Mouse (Mus musculus): ENCODE data around the gene Ext2. TPM values are rescaled to one million over a fixed set of nuclear protein-coding genes. Genes with fewer than 3 reads are reported as not detected.

Gene Ext2
- total and polyA plus RNA-seq, 2 experiments from 2014 or later: 34.9 to 70.3 TPM

GRCm38 (mm10) chr2:93659705-93660308, 162.6 kb downstream of the Ext2 start:
- H3K9ac ChIP-seq (replicated peaks; ENCODE audit: low read length): no peak overlapping the region
- 66% methylated on average over 6 of the region's 6 CpGs for WGBS
- TF ChIP-seq CTCF (IDR thresholded peaks at IDR 0.05; ENCODE audit: low read depth): no peak

DNA sequence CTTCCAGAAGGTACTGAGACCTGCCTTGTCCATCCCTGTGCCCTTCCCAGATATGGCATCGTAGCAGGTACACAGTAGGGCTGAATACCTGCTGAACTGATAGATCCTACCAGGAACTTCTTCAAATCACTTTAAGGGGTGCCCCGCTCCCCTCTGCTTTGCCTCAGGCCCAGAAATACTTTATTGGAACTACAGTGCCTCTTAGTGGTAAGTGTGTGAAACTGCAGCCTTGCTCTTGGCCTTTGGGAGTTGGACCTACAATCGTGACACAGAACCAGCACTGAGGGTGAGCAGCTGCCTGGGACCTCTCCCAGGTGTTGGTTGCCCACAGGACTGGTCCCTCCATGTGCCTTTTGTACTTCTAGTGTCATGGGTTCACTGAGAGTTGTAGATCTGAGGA, 163.4 kb downstream of the Ext2 start:
- DNase-seq (ENCODE audit: low spot score): peak; percentile 70
- Histone ChIP-seq H3K36me3 (ENCODE audit: insufficient read depth, low read length) (no peaks in the 10 kb centered on the region), H3K27me3 (ENCODE audit: insufficient read depth, low read length) (no peaks in the 10 kb centered on the region), H3K4me3 (ENCODE audit: low read length) (no peak overlapping the region), H3K9ac (replicated peaks; ENCODE audit: low read length) (no peak overlapping the region), H3K4me1 (ENCODE audit: insufficient read depth, low read length) (no peaks in the 10 kb centered on the region), H3K27ac (no peak overlapping the region), H3K4me2 (ENCODE audit: low read depth, low read length) (no peak overlapping the region), H3K9me3 (ENCODE audit: low read length) (no peaks in the 10 kb centered on the region)
- no peak; the same call in 1 of the 2 replicates for ATAC-seq
- 34% methylated on average over 3 of the region's 3 CpGs for WGBS
- peak; percentile 86 for TF ChIP-seq CTCF (IDR thresholded peaks at IDR 0.05; ENCODE audit: low read depth)

More at GRCm38 (mm10) chr2:93659705-93660308, 162.6 kb downstream of the Ext2 start:
- no peaks in the 10 kb centered on the region for H3K36me3 ChIP-seq (ENCODE audit: insufficient read depth, low read length)
- no peaks in the 10 kb centered on the region for H3K27me3 ChIP-seq (ENCODE audit: insufficient read depth, low read length)
- H3K27ac ChIP-seq: no peak overlapping the region
- no peak for ATAC-seq
- H3K4me3 ChIP-seq (ENCODE audit: low read length): no peak overlapping the region
- no peak overlapping the region for H3K4me2 ChIP-seq (ENCODE audit: low read depth, low read length)
- DNase-seq (ENCODE audit: low spot score): peak; percentile 31
- H3K4me1 ChIP-seq (ENCODE audit: insufficient read depth, low read length): no peaks in the 10 kb centered on the region
- no peaks in the 10 kb centered on the region for H3K9me3 ChIP-seq (ENCODE audit: low read length)

DNA sequence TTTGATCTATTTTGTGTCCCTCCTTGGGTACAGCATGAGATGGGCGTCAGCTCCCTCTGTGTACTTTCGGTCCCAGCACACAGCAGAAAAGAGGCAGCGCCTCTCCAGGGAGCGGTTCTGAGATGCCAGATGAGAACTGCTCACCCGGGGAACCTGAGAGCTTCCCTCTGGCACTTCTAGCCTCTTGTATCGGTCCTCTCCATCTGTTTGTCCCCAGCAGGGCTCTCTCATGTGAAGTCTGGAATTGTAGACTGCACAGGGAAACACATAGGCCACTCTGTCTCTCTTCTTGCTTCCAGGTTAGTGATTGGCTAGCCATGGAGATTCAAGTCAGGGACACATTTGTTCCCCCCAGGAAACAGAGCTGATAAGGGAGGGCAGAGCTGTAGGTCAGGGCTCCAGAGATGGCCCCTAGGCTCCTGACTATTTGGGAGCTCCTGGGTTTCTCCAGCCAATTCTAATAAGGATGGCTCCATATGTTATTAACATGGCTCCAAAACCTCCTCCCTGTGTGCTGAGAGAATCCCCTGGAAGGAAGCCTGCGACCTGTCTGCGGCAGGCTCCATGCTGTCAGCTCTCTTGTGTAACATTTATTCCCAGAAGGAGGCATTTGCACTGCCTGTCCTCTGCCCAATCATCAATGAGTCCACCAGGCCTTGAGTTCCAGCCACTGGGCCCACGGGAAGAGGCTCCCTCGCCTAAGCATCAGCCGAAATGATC, 167.9 kb downstream of the Ext2 start:
- no peak for ATAC-seq
- no peak overlapping the region for H3K4me3 ChIP-seq (ENCODE audit: low read length)
- H3K9ac ChIP-seq (replicated peaks; ENCODE audit: low read length): no peak overlapping the region
- no peaks in the 10 kb centered on the region for H3K36me3 ChIP-seq (ENCODE audit: insufficient read depth, low read length)
- peaks cover 9% of the 10 kb centered on the region for H3K27me3 ChIP-seq (ENCODE audit: insufficient read depth, low read length)
- H3K27ac ChIP-seq: no peak overlapping the region
- no peaks in the 10 kb centered on the region for H3K9me3 ChIP-seq (ENCODE audit: low read length)
- no peak overlapping the region for H3K4me2 ChIP-seq (ENCODE audit: low read depth, low read length)
- TF ChIP-seq CTCF (IDR thresholded peaks at IDR 0.05; ENCODE audit: low read depth): no peak
- WGBS: 69% methylated on average over 11 of the region's 11 CpGs
- H3K4me1 ChIP-seq (ENCODE audit: insufficient read depth, low read length): no peaks in the 10 kb centered on the region
- DNase-seq (ENCODE audit: low spot score): no peak

DNA sequence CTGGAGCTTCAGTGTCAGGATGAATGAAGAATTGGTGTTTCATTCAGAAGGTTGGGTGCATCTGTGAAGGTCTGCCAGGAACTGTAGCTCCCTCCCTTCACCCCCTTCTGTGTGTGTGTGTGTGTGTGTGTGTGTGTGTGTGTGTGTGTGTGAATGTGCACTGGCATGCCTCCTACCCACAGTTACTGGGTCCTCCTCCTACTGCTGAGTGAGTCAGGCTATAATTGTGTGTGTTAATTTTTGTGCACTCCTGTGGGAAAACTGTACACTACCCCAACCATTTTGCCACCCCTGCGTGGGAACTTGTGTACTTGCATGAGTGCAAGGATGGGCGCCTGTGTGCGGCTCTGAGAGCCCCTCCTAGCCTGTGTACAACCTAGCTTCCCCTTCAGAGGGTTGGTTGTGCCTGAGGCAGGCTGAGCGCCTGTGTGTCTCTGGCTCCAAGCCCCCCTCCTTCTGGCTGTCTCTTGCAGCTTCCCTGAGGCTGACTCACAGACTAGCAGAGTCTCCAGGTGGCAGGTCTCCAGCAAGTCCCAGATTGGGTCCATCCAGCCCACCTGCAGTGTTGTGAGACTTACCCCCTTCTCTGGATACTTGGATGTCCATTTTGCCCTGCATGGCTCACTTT, 173.0 kb downstream of the Ext2 start:
- Histone ChIP-seq H3K4me3 (ENCODE audit: low read length) (no peak overlapping the region), H3K4me2 (ENCODE audit: low read depth, low read length) (no peak overlapping the region), H3K9me3 (ENCODE audit: low read length) (no peaks in the 10 kb centered on the region), H3K4me1 (ENCODE audit: insufficient read depth, low read length) (no peaks in the 10 kb centered on the region), H3K9ac (replicated peaks; ENCODE audit: low read length) (no peak overlapping the region), H3K36me3 (ENCODE audit: insufficient read depth, low read length) (no peaks in the 10 kb centered on the region), H3K27ac (no peak overlapping the region), H3K27me3 (ENCODE audit: insufficient read depth, low read length) (peaks cover 44% of the 10 kb centered on the region)
- WGBS: 25% methylated on average over 4 of the region's 4 CpGs
- TF ChIP-seq CTCF (IDR thresholded peaks at IDR 0.05; ENCODE audit: low read depth): no peak
- DNase-seq (ENCODE audit: low spot score) (no peak), ATAC-seq (peak; percentile 19; the same call in 1 of the 2 replicates)

- no peak overlapping the region for H3K4me2 ChIP-seq (ENCODE audit: low read depth, low read length)
- peaks cover 54% of the 10 kb centered on the region for H3K27me3 ChIP-seq (ENCODE audit: insufficient read depth, low read length)
- no peaks in the 10 kb centered on the region for H3K36me3 ChIP-seq (ENCODE audit: insufficient read depth, low read length)
- DNase-seq (ENCODE audit: low spot score): no peak
- no peak overlapping the region for H3K4me3 ChIP-seq (ENCODE audit: low read length)
- ATAC-seq: no peak
- no peaks in the 10 kb centered on the region for H3K9me3 ChIP-seq (ENCODE audit: low read length)
- TF ChIP-seq CTCF (IDR thresholded peaks at IDR 0.05; ENCODE audit: low read depth): no peak
- peaks cover under 1% of the 10 kb centered on the region; the same call in 1 of the 2 replicates for H3K4me1 ChIP-seq (ENCODE audit: insufficient read depth, low read length)
- WGBS: 3% methylated on average over 20 of the region's 20 CpGs
- H3K9ac ChIP-seq (replicated peaks; ENCODE audit: low read length): no peak overlapping the region
- H3K27ac ChIP-seq: no peak overlapping the region
Observed at GRCm38 (mm10) chr2:93647924-93648575, 174.3 kb downstream of the Ext2 start.

DNA sequence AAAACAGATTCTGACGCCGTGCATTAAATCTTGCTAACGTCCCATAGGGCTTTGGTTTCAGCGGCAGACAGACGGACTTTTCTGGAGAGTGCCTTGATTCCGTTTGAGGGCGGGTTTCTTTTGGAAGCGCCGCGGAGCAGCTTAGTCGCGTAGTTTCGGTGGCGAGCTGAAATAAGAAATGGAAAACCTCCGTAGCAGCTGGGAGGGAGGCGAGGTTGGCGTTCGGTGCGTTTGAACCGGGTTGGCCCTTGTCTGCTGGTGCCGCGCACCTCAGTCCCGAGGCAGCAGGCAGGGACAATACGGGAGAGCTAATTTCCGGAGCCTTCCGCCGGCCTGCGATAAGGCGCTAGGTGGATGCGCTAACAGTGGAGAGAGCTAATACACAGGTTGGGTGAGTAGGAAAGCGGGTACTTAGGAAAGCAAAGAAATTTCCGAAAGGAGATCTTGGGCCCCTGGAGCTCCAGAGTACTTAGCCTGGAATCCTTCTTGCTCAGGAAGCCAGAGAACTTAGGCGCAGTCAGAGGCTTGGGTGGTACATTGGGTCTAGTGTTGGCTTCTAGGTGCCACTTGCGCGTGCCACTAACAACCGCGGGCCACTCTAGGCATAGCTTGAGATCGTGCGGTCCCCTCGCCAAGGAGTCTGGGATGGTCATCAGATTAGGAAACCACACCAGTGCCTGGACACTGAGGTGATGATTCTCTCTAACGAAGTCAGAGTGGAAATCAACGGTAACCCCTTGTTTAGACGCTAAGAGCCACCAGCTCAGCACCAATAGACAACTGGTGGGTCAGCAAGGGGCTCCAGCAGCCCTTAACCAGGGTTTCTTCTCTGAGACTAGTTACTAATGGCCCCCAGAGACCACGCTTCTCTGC, 175.1 kb downstream of the Ext2 start:
- no peak for TF ChIP-seq CTCF (IDR thresholded peaks at IDR 0.05; ENCODE audit: low read depth)
- ATAC-seq (no peak), DNase-seq (ENCODE audit: low spot score) (no peak)
- Histone ChIP-seq H3K9ac (replicated peaks; ENCODE audit: low read length) (no peak overlapping the region), H3K4me3 (ENCODE audit: low read length) (peak overlapping the region; percentile 12), H3K4me1 (ENCODE audit: insufficient read depth, low read length) (peaks cover 6% of the 10 kb centered on the region; the same call in 1 of the 2 replicates), H3K4me2 (ENCODE audit: low read depth, low read length) (peak overlapping the region; percentile 22; the same call in 1 of the 2 replicates), H3K36me3 (ENCODE audit: insufficient read depth, low read length) (no peaks in the 10 kb centered on the region), H3K27ac (no peak overlapping the region), H3K27me3 (ENCODE audit: insufficient read depth, low read length) (peaks cover 61% of the 10 kb centered on the region), H3K9me3 (ENCODE audit: low read length) (no peaks in the 10 kb centered on the region)
- 3% methylated on average over 44 of the region's 44 CpGs for WGBS

All from hindbrain, postnatal 0 days (tissue).